Mouse (Mus musculus): ENCODE results near the gene Osbp.

Gene Osbp

GRCm38 (mm10) chr19:12010916-12011559 is 45.3 kb downstream of the Osbp start:
- peak; percentile 84 for DNase-seq (ENCODE audit: low spot score)

- peak; percentile 95 for DNase-seq (ENCODE audit: low spot score)
These were observed 46.1 kb downstream of the Osbp start for GRCm38 (mm10) chr19:12011560-12012556.

GRCm38 (mm10) chr19:12012615-12013014 is 46.9 kb downstream of the Osbp start:
- DNase-seq (ENCODE audit: low spot score) = no peak

GRCm38 (mm10) chr19:12013228-12013627 is 47.5 kb downstream of the Osbp start:
- DNase-seq (ENCODE audit: low spot score) = peak; percentile 78

GRCm38 (mm10) chr19:12015708-12016107 is 50.0 kb downstream of the Osbp start:
- no peak for DNase-seq (ENCODE audit: low spot score)

GRCm38 (mm10) chr19:12016192-12016591 is 50.5 kb downstream of the Osbp start:
- DNase-seq (ENCODE audit: low spot score) = no peak

- DNase-seq (ENCODE audit: low spot score) = no peak
These were observed 58.4 kb downstream of the Osbp start for GRCm38 (mm10) chr19:12024149-12024548.

GRCm38 (mm10) chr19:12025333-12025732 is 59.6 kb downstream of the Osbp start:
- no peak for DNase-seq (ENCODE audit: low spot score)

- no peak for DNase-seq (ENCODE audit: low spot score)
These were observed 60.9 kb downstream of the Osbp start for GRCm38 (mm10) chr19:12026606-12027005.

- DNase-seq (ENCODE audit: low spot score) = no peak
These were observed 72.0 kb downstream of the Osbp start for GRCm38 (mm10) chr19:12037727-12038126.

- no peak for DNase-seq (ENCODE audit: low spot score)
These were observed 75.5 kb downstream of the Osbp start, which contains the start of gene Olfr1423 for GRCm38 (mm10) chr19:12041217-12041616. Olfr1423 (minus strand) TSS chr19:12041317.

GRCm38 (mm10) chr19:12043163-12043562 is 77.4 kb downstream of the Osbp start:
- DNase-seq (ENCODE audit: low spot score) = no peak
